Mouse (Mus musculus) stomach, postnatal 0 days (tissue): ENCODE measurements around the gene Arid1b.

Experiments
- CTCF ChIP-seq: IDR thresholded peaks from 2 replicates; pipeline ENCODE4 v1.5.1; 2016; ENCODE audit warnings: antibody characterized with exemption, low read depth, mild to moderate bottlenecking, moderate library complexity
- EP300 ChIP-seq: optimal IDR thresholded peaks from 2 replicates; pipeline ENCODE3; 2016; ENCODE audit warnings: antibody characterized with exemption

DNA sequence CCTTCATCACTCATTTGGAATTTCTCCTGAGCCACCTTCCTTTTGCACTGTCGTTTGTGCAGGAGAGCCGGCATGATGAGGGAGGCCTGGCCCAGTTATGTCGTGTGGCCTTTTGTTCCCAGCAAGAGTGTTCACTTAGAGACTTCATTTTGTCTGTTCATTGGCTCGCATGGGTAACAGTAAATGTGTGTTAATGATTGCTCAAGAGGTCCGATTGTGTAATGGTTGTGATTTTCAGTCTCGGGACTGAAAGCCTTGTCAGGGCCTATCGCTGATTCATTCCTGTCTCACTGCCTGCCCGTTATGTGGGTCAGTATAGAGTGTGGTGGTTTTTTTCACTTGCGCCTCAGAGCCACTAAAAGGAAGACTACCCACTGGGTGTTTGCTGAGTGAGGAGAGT lies 212.6 kb downstream of the Arid1b start:
- TF ChIP-seq CTCF (no peak), EP300 (no peak)
